Mouse (Mus musculus) c-Kit-negative CD71-positive TER-119-positive erythroid progenitor cells, embryonic 14.5 days (primary cell): ENCODE data around the gene Trp53bp2.

Experiments
- DNase-seq: peaks from one replicate; pipeline ENCODE4 v3.0.0-alpha.2; 2013; ENCODE audit warnings: low read depth, low spot score

Trp53bp2 gene

DNA sequence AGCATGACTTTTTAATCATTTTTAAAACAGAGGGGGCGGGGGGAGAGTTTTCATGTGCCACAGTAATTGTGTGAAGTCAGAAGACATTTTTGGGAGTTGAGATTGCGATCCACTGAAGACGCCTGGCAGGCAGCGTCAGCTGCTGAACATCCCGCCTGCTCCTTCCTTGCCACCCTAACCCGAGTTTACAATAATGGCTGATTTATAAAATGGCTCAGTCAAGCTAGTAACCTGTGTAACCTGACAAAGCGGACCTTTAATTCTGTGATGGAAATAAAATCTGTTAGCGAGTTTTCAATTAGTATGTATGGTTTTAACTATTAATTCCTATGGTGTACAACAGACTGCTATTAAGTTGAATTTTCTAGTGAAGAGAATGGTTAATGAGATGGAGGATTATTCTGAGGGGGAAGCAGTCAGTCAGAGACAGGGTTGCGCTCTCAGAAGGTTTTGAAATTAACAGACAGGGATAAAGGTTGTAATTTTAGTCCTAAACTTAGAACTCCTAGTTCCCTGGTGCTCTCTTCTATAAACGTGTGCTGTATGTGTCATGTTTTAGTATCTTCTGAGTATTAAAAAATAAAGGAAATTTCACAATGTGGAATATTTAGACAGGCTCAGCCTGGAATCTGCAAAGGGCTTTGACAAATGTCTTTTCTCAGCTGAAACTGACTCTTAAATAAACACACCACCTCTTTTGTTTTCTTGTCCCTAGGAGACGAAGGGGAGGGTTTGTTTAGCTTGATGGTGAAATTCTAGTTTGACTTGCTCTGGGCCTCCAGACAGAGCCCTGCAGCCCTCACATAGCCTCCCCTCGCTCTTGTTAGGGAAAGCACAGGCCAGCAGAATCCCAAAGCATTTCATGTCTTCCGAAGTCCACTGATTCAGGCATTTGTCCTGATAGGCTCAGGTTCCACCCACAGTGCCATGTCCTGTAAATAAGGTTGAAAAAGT is 51.6 kb downstream of the Trp53bp2 start:
- DNase-seq = no peak

GRCm38 (mm10) chr1:182461261-182461660 is 52.3 kb downstream of the Trp53bp2 start:
- no peak for DNase-seq

- no peak for DNase-seq
These were observed 52.8 kb downstream of the Trp53bp2 start for GRCm38 (mm10) chr1:182461813-182462212.

GRCm38 (mm10) chr1:182465309-182465708 is 56.3 kb downstream of the Trp53bp2 start:
- no peak for DNase-seq

DNA sequence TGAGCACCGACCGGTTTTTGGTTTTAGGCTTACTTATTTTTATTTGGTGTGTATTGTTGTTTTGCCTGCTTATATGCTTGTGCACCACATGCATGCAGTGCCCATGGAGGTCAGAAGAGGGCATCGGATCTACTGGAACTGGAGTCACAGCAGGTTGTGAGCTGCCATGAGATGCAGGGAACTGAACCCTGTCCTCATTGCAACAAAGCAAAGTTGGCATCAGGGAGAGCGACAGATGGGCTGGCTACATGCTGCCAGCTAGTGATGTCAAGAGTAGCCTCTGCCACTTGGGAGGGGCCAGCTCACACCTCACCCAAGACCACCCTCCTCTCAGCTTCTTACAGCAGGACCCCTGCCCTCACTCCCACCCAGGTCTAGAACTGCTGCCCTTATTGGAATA is 57.0 kb downstream of the Trp53bp2 start:
- no peak for DNase-seq

DNA sequence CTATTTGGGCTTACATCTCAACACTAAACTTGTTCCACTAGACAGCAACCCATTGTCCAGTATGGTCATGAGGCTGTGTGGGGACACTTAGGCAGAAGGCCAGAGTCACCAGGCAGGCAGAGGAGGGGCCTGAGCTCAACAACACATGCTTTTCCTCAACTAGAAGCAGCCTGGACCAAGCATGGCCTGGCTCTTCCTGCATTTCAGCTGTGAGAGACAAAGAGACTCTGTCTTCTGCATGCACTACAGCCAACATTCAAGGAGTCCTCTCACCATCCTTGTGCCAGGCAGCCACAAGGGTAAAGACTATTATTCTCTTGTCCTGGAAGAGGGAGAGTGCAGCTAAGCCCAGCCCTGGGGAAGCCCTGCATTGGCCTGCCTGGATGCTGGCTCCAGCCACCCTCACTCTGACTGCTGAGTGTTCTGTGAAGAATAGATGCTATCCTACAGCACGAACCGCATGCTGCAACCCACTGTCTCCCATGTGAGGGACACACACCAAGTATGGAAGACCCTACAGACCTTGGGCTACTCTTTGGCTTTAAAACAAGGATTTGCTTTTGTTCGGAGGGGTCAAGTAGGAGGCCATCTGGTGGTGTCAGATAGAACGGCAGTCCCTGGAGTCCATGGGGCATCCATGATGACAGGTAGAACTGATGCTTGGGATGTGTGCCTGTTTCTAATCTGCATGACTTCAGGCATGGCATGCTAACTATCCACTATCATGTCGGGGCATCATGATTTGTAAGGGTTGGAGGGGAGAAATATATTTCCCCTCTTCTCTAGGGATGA is 66.2 kb downstream of the Trp53bp2 start:
- DNase-seq = no peak

DNA sequence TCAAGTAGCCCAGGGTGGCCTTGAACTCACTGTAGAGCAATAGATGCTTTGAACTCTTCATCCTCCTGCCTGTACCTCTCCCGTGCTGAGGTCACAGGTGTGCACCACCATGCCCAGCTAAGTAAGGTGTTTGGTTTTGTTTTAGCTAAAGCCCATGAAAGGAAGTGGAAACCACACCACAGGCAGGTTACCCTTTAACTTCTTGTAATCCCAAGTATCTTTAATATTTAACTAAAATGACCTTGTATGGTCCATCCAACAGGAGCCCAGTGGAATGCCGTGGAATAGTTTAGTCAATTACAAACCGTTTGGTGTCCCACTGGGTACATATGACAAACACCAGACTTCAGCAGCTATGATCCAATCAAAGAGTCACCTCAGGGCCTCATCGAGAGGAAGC is 70.0 kb downstream of the Trp53bp2 start:
- no peak for DNase-seq

DNA sequence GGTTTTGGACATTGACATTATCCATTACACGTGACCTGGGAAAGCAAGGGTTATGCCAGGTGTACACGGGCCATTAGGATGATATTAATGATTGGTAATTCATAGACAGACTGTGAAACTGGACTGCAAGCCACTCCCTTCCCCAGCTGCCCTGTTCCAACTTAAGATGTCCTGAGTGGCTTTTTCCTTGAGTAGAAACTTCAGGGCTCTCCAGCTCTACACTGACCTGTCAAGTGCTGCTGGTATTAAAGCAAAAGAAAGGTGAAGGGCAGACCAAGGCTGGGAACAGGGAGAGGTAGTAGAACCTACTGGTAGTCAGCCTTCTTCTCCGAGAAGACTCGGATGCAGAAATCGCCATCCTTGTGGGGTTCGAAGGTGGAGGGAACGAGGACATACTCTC is 72.2 kb downstream of the Trp53bp2 start:
- no peak for DNase-seq

DNA sequence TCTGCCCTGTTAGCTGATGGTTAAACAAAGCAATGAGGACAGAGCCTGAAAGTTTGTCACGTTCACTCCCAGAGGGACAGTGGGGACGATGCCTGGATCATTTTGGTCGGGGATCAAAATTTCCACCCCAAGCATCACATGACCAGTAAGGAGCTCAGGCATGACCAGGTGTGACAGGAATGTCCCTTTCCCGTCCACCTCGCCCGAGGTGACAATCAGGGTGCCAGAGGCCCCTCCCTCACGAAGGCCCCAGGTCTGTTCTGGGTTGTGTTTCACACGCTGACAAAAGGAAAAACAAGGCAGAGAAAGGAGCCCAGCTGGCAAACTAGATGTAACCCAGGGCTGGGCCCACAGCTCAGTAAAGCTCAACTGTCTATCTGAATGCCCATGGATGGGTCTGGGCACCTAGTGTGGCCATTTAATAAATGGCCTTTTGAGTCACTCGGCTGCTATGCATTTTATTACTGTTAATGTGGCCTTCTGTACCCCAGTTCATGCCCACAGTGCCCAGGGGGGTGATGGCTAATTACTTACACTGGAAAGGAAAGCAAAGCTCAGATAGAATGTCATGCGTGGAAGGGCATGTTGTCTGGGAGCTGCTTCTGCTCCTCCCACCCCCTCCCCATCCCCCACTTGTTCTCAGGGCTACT is 72.8 kb downstream of the Trp53bp2 start:
- DNase-seq = no peak

- no peak for DNase-seq
These were observed 74.3 kb downstream of the Trp53bp2 start for GRCm38 (mm10) chr1:182482991-182483909.

GRCm38 (mm10) chr1:182483910-182484274 is 74.9 kb downstream of the Trp53bp2 start:
- no peak for DNase-seq

DNA sequence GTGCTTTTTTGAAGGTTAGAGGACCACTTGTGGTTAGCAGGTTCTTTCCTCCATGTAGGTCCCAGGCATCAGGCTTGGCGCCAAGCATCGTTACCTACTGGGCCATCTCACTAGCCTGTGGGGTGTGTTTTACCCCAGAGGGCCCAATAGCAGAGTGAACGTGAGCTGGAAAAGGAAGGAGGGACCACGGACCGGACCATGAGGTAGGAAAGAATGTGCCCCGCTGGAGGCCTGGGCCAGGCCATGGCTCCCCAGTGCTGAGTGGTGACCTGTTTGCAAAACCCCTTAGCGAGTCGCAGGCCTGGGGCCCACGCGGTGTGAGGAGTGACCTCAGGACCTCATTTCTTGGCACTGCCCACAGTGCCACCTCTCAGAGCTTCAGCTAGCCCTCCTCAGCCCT is 79.5 kb downstream of the Trp53bp2 start:
- no peak for DNase-seq

GRCm38 (mm10) chr1:182489803-182490452 is 81.0 kb downstream of the Trp53bp2 start:
- peak; percentile 8 for DNase-seq

- no peak for DNase-seq
These were observed 81.6 kb downstream of the Trp53bp2 start for GRCm38 (mm10) chr1:182490568-182490967.

DNA sequence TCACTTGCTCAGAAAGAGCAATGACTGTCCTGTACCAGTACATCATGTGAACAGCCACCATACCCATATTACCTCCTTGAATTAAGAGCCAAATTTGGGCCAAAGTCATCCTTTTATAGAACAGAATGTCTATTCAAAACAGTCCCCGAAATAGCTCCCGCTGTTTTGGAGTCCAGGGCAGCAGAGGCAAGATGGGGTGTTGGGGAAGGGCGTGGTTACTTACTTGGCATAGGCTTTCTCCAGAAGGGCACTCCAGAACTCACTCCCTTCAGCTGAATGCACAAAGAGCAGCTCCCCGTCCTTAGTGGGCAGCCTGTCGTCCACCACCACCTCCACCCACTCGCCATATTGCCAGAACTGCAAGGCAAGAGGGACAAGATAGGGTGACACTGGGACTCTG is 82.9 kb downstream of the Trp53bp2 start:
- DNase-seq = no peak

- no peak for DNase-seq
These were observed 85.5 kb downstream of the Trp53bp2 start for GRCm38 (mm10) chr1:182494285-182495145.

DNA sequence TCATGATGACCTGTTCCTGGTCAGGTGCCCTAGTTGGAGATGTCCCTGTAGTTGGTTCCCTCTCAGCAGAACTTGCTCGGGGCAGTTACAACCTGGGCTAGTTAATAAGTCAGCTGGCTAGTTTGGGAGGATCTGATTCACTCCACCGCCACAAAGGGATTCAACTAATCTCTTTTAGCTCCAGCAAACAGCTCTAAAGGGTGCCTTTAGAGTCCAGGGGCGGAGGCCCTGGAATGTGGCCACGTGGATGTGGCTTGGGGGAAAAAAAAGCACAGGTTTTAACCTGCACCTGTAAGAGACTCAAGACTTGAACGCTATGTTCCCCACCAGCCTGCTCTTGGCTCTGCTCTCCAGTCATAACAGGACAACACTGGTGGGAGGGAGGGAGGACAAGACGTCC is 87.7 kb downstream of the Trp53bp2 start:
- DNase-seq = no peak

DNA sequence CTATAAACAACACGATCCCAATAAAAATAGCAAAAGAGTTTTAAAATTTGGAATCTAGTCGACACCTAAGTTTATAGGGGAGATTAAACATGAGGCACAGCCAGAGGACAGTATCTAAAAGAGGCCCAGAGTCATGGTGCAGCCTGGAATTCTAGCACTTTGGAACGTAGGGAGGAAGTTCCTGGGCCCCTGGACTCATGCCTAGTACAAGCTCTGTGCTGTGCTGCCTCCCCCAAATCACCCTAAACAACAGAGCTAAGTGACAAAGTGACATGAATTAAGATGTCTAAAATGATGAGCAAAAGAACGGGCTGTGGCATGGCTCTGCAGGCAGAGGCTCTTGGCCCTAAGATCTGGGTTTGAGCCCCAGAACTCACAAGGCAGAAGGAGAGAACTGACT is 88.8 kb downstream of the Trp53bp2 start:
- no peak for DNase-seq

DNA sequence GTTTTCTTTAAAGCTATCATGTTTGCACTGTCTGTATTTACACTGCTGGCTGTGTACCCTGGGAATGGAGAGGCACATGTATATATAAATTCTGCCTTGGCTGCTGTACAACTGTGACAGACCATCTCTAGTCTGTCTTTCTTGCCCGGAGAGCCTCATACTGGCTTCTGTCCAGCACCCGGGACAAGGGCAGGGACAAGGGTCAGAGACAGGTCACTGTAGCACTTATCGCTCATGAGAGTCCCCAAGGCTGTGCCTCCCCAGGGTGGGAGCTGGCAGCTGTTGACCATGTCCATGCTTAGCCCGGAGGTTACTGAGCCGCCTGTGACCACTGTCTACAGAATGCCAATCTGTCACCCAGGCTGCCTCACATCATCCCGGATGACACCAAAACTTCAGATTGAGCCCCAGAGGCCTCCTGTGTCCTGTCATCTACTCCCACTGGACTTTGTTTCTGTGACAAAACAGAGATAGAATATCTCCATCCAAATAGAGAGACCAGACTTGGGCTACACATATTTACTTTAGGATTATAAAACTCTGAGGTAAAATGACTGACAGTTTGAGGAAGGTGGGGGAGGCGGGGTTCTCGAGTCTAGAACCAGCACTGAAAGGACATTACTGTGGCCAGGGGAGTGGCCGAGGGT is 90.6 kb downstream of the Trp53bp2 start:
- DNase-seq = no peak
